Mouse (Mus musculus) limb, embryonic 14.5 days (tissue): ENCODE results near the gene Zc3h4. TPM values are rescaled to one million over a fixed set of nuclear protein-coding genes. Genes with fewer than 3 reads are reported as not detected.
A peak's percentile ranks its signal among the peaks of the same experiment; 100 is the strongest.

Experiments
- ATAC-seq: fragments of 200-750 bp; cut with Nextera tagmentation; 2 replicates; pipeline ENCODE4 v1.8.0; 2017; ENCODE audit warnings: low read depth, moderate number of reproducible peaks, moderate TSS enrichment; ENCODE audit not compliant: low FRiP score
- DNase-seq: peaks from one replicate; pipeline ENCODE4 v3.0.0-alpha.2; 2015; ENCODE audit warnings: low spot score
- H3K27ac ChIP-seq: fragments of 300-500 bp; sonication (generic); replicated peaks from 2 replicates; pipeline ENCODE4 v1.5.1; 2014; ENCODE audit warnings: low read depth, mild to moderate bottlenecking, low read length, moderate library complexity, mixed read lengths
- H3K27me3 ChIP-seq: fragments of 300-500 bp; sonication (generic); 2 replicates; pipeline ENCODE4 v1.6.1; 2014; ENCODE audit warnings: low read length, mixed read lengths; ENCODE audit not compliant: control insufficient read depth, insufficient read depth
- H3K36me3 ChIP-seq: fragments of 300-500 bp; sonication (generic); 2 replicates; pipeline ENCODE4 v1.6.1; 2014; ENCODE audit warnings: mild to moderate bottlenecking, low read length, moderate library complexity, mixed read lengths; ENCODE audit not compliant: control insufficient read depth, insufficient read depth
- H3K4me1 ChIP-seq: fragments of 300-500 bp; sonication (generic); 2 replicates; pipeline ENCODE4 v1.6.1; 2014; ENCODE audit warnings: antibody characterized with exemption, low read length, mixed read lengths; ENCODE audit not compliant: control insufficient read depth, insufficient read depth
- H3K4me2 ChIP-seq: fragments of 300-500 bp; sonication (generic); replicated peaks from 2 replicates; pipeline ENCODE4 v1.6.1; 2014; ENCODE audit warnings: low read depth, mild to moderate bottlenecking, low read length, moderate library complexity; ENCODE audit not compliant: severe bottlenecking
- H3K4me3 ChIP-seq: fragments of 300-500 bp; sonication (generic); replicated peaks from 2 replicates; pipeline ENCODE4 v1.5.1; 2014; ENCODE audit warnings: low read length
- H3K9ac ChIP-seq: fragments of 300-500 bp; sonication (generic); 2 replicates; pipeline ENCODE4 v1.6.1; 2014; ENCODE audit warnings: mild to moderate bottlenecking, low read depth, low read length, moderate library complexity; ENCODE audit not compliant: severe bottlenecking
- H3K9me3 ChIP-seq: fragments of 300-500 bp; sonication (generic); 2 replicates; pipeline ENCODE4 v1.6.1; 2016; ENCODE audit warnings: low read length; ENCODE audit not compliant: control insufficient read depth
- POLR2A ChIP-seq: fragments of 200-500 bp; IDR thresholded peaks from 2 replicates; pipeline ENCODE4 v1.8.0; 2012; ENCODE audit warnings: inconsistent platforms, mild to moderate bottlenecking, moderate library complexity, borderline replicate concordance; ENCODE audit not compliant: insufficient read depth, insufficient read length; ENCODE audit errors: extremely low read depth
- WGBS: fragments of 180-500 bp; shearing (Covaris S2); extraction: QIAGEN DNeasy Blood & Tissue Kit; methylation state at CpG from one replicate; pipeline ENCODE4 v1.1.7; 2014; 5-methylcytosine and 5-hydroxymethylcytosine counted together
- polyA plus RNA-seq, 2 experiments: library from polyadenylated mRNA; depleted of rRNA in 1 of 2; stranded (reverse) in 1 of 2; unstranded in 1 of 2; fragments of >200 nt; fragmentation: Nextera tagmentation in 1 of 2; extraction: Ambion mirVana in 1 of 2; gene quantifications; 2 replicates each; pipeline versions ENCODE4 v1.2.1 to v1.2.3; 2012 to 2014

Gene Zc3h4
- polyA plus RNA-seq, 2 experiments = 15.7 to 49.1 TPM

- no peaks in the 10 kb centered on the region for H3K27me3 ChIP-seq
- DNase-seq (no peak), ATAC-seq (no peak)
- peaks cover 97% of the 10 kb centered on the region for H3K36me3 ChIP-seq
- H3K9ac ChIP-seq = no peak overlapping the region
- no peak overlapping the region for H3K4me3 ChIP-seq
- no peak overlapping the region for H3K27ac ChIP-seq
- no peak overlapping the region for H3K4me2 ChIP-seq
- H3K4me1 ChIP-seq = no peaks in the 10 kb centered on the region
- TF ChIP-seq POLR2A = no peak
- H3K9me3 ChIP-seq = no peaks in the 10 kb centered on the region
- WGBS = 93% methylated on average over 10 of the region's 10 CpGs
Observed at GRCm38 (mm10) chr7:16425721-16426120, 25.0 kb downstream of the Zc3h4 start.

DNA sequence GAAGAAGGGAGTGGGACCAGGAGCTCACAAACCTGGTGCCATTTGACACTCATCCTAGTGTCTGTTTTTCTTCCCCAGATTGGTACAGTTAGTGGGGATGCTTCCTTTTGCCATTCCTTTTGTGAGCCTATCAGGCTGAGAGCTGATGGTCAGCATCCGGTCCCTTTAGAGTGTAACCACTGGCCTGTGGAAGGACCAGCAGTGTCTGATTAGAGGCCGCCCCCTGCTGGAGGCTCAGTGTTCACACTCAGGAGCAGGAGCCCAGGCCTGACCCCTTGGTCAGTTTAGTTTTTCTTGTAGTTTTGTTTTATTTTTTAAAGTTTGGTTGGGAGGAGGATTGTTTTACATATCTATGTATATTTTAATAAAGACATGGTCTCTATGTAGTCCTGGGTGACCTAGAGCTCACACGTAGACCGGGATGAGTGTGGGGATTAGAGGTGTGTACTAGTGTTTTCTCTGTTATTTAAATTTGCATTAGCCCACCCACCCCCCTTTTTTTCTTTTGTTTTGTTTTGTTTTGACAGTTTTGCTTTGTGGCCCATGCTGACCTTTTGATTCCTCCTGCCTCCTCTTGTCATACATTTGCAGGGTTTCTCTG, 25.5 kb downstream of the Zc3h4 start:
- no peak overlapping the region for H3K4me3 ChIP-seq
- DNase-seq = peak; percentile 73
- H3K9ac ChIP-seq = no peak overlapping the region
- H3K27me3 ChIP-seq = no peaks in the 10 kb centered on the region
- H3K4me2 ChIP-seq = no peak overlapping the region
- 61% methylated on average over 4 of the region's 4 CpGs for whole genome bisulfite sequencing
- H3K9me3 ChIP-seq = no peaks in the 10 kb centered on the region
- no peaks in the 10 kb centered on the region for H3K4me1 ChIP-seq
- no peak overlapping the region for H3K27ac ChIP-seq
- no peak for TF ChIP-seq POLR2A
- 0 out of 2 replicates have a peak, but pooled peaks have one; percentile 57 for ATAC-seq
- peaks cover 97% of the 10 kb centered on the region for H3K36me3 ChIP-seq

- WGBS = 87% methylated on average over 3 of the region's 3 CpGs
- no peaks in the 10 kb centered on the region for H3K9me3 ChIP-seq
- H3K9ac ChIP-seq = no peak overlapping the region
Observed at GRCm38 (mm10) chr7:16433352-16433971, 32.8 kb downstream of the Zc3h4 start.

DNA sequence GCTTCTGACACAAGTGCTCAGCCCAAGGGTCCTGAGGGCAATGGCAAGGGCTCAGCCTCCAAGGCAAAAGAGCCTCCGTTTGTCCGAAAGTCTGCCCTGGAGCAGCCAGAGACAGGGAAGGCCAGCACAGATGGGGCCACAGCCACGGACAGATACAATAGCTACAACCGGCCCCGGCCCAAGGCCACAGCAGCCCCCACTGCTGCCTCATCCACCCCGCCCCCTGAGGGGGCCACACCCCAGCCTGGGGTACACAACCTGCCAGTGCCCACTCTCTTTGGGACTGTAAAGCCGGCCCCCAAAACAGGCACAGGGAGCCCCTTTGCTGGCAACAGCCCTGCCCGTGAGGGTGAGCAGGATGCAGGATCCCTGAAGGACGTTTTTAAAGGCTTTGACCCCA, 34.4 kb downstream of the Zc3h4 start:
- H3K4me1 ChIP-seq = no peaks in the 10 kb centered on the region
- H3K27me3 ChIP-seq = no peaks in the 10 kb centered on the region
- TF ChIP-seq POLR2A = no peak
- H3K36me3 ChIP-seq = peaks cover 72% of the 10 kb centered on the region
- H3K9ac ChIP-seq = no peak overlapping the region
- ATAC-seq (no peak), DNase-seq (no peak)
- H3K4me3 ChIP-seq = no peak overlapping the region
- no peak overlapping the region for H3K4me2 ChIP-seq
- H3K9me3 ChIP-seq = no peaks in the 10 kb centered on the region
- no peak overlapping the region for H3K27ac ChIP-seq
- 90% methylated on average over 9 of the region's 9 CpGs for WGBS

More at GRCm38 (mm10) chr7:16433352-16433971, 32.8 kb downstream of the Zc3h4 start:
- Histone ChIP-seq H3K4me2 (no peak overlapping the region), H3K27ac (no peak overlapping the region), H3K4me3 (no peak overlapping the region), H3K27me3 (no peaks in the 10 kb centered on the region), H3K4me1 (no peaks in the 10 kb centered on the region), H3K36me3 (peaks cover 88% of the 10 kb centered on the region)
- no peak for DNase-seq
- no peak for ATAC-seq
- TF ChIP-seq POLR2A = no peak

GRCm38 (mm10) chr7:16441241-16441640, 40.5 kb downstream of the Zc3h4 start:
- no peak for DNase-seq
- no peak for TF ChIP-seq POLR2A
- Histone ChIP-seq H3K36me3 (peaks cover 10% of the 10 kb centered on the region), H3K4me1 (no peaks in the 10 kb centered on the region), H3K27ac (no peak overlapping the region), H3K4me3 (no peak overlapping the region), H3K9ac (no peak overlapping the region), H3K27me3 (no peaks in the 10 kb centered on the region), H3K9me3 (no peaks in the 10 kb centered on the region), H3K4me2 (no peak overlapping the region)
- ATAC-seq = no peak
